Mouse (Mus musculus) midbrain, embryonic 10.5 days (tissue): ENCODE results near the gene Trp73. TPM values are rescaled to one million over a fixed set of nuclear protein-coding genes. Genes with fewer than 3 reads are reported as not detected.

ENCODE experiments used
- DNase-seq: peaks from one replicate; pipeline ENCODE4 v3.0.0-alpha.2; 2017; ENCODE audit warnings: low spot score
- H3K27ac ChIP-seq: fragments of 300-500 bp; sonication (generic); replicated peaks from 2 replicates; pipeline ENCODE4 v1.5.1; 2016; ENCODE audit warnings: mild to moderate bottlenecking
- H3K27me3 ChIP-seq: fragments of 300-500 bp; sonication (generic); 2 replicates; pipeline ENCODE4 v1.6.1; 2016; ENCODE audit warnings: low read depth, mild to moderate bottlenecking; ENCODE audit not compliant: poor library complexity, severe bottlenecking
- H3K36me3 ChIP-seq: fragments of 300-500 bp; sonication (generic); 2 replicates; pipeline ENCODE4 v1.6.1; 2016; ENCODE audit warnings: mild to moderate bottlenecking, moderate library complexity
- H3K4me1 ChIP-seq: fragments of 300-500 bp; sonication (generic); 2 replicates; pipeline ENCODE4 v1.6.1; 2016
- H3K4me3 ChIP-seq: fragments of 300-500 bp; sonication (generic); 2 replicates; pipeline ENCODE4 v1.5.1; 2016; ENCODE audit warnings: mild to moderate bottlenecking, moderate library complexity
- H3K9me3 ChIP-seq: fragments of 300-500 bp; sonication (generic); replicated peaks from 2 replicates; pipeline ENCODE4 v1.6.1; 2016; ENCODE audit warnings: mild to moderate bottlenecking
- WGBS: fragments of 180-500 bp; shearing (Covaris S2); methylation state at CpG from one replicate; pipeline ENCODE4 v1.1.7; 2016; 5-methylcytosine and 5-hydroxymethylcytosine counted together
- polyA plus RNA-seq: library from polyadenylated mRNA; unstranded; fragments of >200 nt; fragmentation: Nextera tagmentation; extraction: Ambion mirVana; gene quantifications from 2 replicates; pipeline ENCODE4 v1.2.1, GENCODE M21; 2016

Trp73 gene
- polyA plus RNA-seq, 1 experiment from 2014 or later = 0.36 TPM

- Histone ChIP-seq H3K9me3 (no peaks in the 10 kb centered on the region), H3K4me1 (peaks cover 40% of the 10 kb centered on the region), H3K4me3 (peak overlapping the region; percentile 63), H3K27me3 (peaks cover 87% of the 10 kb centered on the region), H3K36me3 (no peaks in the 10 kb centered on the region), H3K27ac (peak overlapping the region; percentile 72)
- WGBS = under 1% methylated on average over 53 of the region's 59 CpGs
- no peak for DNase-seq
These were observed 282 bp downstream of the Trp73 start for GRCm38 (mm10) chr4:154139671-154140181.

DNA sequence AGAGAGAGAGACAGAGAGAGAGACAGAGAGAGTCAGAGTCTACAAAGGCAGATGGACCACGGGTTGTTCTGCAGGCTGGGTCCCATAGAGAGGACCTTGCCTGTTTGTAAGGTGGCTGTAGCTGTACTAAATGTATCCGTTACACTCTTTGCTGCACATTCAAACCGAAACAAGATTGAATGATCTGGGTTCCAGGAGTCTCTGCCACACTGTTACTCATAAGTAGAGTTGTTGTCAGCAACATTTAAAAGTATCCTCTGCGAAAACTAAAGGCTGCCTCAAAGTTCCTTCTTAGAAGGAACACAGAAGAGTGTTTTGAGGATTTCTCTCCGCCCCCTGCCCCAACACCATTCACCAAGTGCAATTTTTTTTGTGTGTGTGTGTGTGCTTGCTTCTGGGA lies 2.9 kb downstream of the Trp73 start:
- Histone ChIP-seq H3K27ac (no peak overlapping the region), H3K36me3 (no peaks in the 10 kb centered on the region), H3K4me3 (no peak overlapping the region), H3K4me1 (peaks cover 27% of the 10 kb centered on the region), H3K27me3 (peaks cover 92% of the 10 kb centered on the region), H3K9me3 (no peaks in the 10 kb centered on the region)
- no peak for DNase-seq
- 69% methylated on average over 5 of the region's 5 CpGs for WGBS

DNA sequence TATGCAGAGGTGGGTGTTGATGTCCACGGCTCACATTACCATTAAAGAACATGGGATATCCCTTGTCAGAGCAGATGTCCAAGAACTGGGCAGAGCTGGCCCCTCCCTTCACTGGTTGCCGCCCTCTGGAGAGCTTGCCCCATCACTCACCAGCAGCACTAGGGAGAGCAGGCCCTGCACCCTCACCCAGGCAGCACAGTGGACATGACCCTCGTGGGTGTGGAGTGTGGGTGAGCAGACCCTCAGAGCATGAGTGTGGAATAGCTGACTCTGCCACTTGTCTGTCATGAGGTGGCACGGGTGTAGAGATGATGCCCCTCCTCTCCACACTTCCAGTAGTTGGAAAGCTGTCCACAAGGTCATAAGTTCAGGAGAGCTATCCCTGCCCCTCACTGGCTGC lies 5.2 kb downstream of the Trp73 start:
- H3K27ac ChIP-seq = no peak overlapping the region
- H3K4me1 ChIP-seq = peaks cover 7% of the 10 kb centered on the region
- H3K9me3 ChIP-seq = no peaks in the 10 kb centered on the region
- peaks cover 75% of the 10 kb centered on the region for H3K27me3 ChIP-seq
- 75% methylated on average over 4 of the region's 4 CpGs for whole genome bisulfite sequencing
- no peak overlapping the region for H3K4me3 ChIP-seq
- DNase-seq = no peak
- no peaks in the 10 kb centered on the region for H3K36me3 ChIP-seq

GRCm38 (mm10) chr4:154131894-154132293 lies 8.1 kb downstream of the Trp73 start:
- DNase-seq = no peak
- Histone ChIP-seq H3K27me3 (peaks cover 69% of the 10 kb centered on the region), H3K4me1 (no peaks in the 10 kb centered on the region), H3K27ac (no peak overlapping the region), H3K36me3 (no peaks in the 10 kb centered on the region), H3K9me3 (no peaks in the 10 kb centered on the region), H3K4me3 (no peak overlapping the region)
- 85% methylated on average over 4 of the region's 4 CpGs for WGBS

DNA sequence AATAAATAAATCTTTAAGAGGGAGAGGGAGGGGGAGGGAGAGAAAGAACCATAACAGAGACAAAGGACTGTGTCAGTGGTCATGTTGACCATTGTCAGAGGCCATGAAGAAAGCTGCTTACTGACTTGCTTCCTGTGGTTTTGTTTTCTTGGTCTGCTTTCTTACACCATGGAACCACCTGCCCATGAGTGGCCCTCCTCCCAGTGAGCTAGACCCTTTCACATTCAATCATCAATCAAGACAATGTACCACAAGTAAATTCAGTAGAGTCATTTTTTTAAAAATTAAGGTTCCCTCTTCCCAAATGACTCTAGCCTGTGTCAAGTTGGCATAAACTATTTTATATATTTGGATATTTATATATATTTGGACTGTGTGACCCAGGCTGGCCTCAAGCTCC lies 10.1 kb downstream of the Trp73 start:
- no peaks in the 10 kb centered on the region for H3K36me3 ChIP-seq
- H3K4me1 ChIP-seq = no peaks in the 10 kb centered on the region
- H3K9me3 ChIP-seq = no peaks in the 10 kb centered on the region
- no peak for DNase-seq
- H3K27ac ChIP-seq = no peak overlapping the region
- peaks cover 61% of the 10 kb centered on the region for H3K27me3 ChIP-seq
- no peak overlapping the region for H3K4me3 ChIP-seq

GRCm38 (mm10) chr4:154127273-154127672 lies 12.7 kb downstream of the Trp73 start:
- 82% methylated on average over 3 of the region's 3 CpGs for WGBS
- no peak for DNase-seq
- Histone ChIP-seq H3K4me3 (no peak overlapping the region), H3K4me1 (no peaks in the 10 kb centered on the region), H3K27me3 (peaks cover 67% of the 10 kb centered on the region), H3K36me3 (no peaks in the 10 kb centered on the region), H3K9me3 (no peaks in the 10 kb centered on the region), H3K27ac (no peak overlapping the region)

DNA sequence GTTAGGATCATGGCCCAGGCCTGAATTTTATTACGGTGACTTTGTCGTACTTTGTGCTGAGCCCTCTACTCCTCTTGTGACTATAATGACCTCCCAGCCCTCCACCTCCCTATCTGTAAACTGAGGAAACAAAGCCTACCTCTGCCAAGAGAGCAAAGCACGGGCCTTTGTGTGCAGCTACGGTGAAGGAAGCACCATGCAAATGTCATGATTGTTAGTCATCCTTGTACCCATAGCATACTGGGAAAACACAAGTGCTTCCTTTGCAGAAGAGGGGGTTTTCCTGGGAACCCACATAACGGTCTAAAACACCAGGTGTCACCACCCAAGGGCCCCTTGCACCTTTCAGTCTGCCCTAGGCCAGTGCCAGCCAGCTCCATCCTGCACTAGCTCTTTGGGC lies 14.8 kb downstream of the Trp73 start:
- 76% methylated on average over 5 of the region's 5 CpGs for WGBS
- Histone ChIP-seq H3K4me1 (no peaks in the 10 kb centered on the region), H3K4me3 (no peak overlapping the region), H3K9me3 (no peaks in the 10 kb centered on the region), H3K27ac (no peak overlapping the region), H3K27me3 (peaks cover 81% of the 10 kb centered on the region), H3K36me3 (no peaks in the 10 kb centered on the region)
- no peak for DNase-seq

GRCm38 (mm10) chr4:154123553-154123952 lies 16.5 kb downstream of the Trp73 start:
- Histone ChIP-seq H3K4me1 (peaks cover 9% of the 10 kb centered on the region), H3K27ac (no peak overlapping the region), H3K27me3 (peaks cover 78% of the 10 kb centered on the region), H3K4me3 (no peak overlapping the region), H3K36me3 (no peaks in the 10 kb centered on the region), H3K9me3 (no peaks in the 10 kb centered on the region)
- WGBS = 81% methylated on average over 6 of the region's 6 CpGs
- no peak for DNase-seq

DNA sequence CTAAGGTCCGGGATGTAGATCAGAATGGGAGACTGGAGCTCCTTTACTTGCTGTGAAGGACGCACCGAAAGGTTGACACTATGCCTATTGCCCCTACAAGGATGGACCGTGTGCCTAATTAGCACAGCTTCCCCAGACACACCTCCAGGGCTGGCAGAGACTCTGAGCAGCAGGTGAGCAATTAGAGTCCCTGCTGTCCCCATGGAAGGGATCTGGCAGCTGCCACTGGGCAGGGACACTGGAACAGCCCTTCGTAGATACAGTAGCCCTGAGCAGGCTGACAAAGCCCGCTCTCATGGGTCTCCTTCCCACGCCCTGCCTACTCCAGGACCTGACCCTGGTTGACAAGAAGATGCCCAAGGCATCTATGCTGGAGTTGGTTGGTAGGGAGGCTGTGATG lies 17.6 kb downstream of the Trp73 start:
- no peak for DNase-seq
- Histone ChIP-seq H3K36me3 (no peaks in the 10 kb centered on the region), H3K4me3 (no peak overlapping the region), H3K27ac (no peak overlapping the region), H3K4me1 (peaks cover 13% of the 10 kb centered on the region), H3K27me3 (peaks cover 82% of the 10 kb centered on the region), H3K9me3 (no peaks in the 10 kb centered on the region)
- WGBS = 81% methylated on average over 7 of the region's 7 CpGs

DNA sequence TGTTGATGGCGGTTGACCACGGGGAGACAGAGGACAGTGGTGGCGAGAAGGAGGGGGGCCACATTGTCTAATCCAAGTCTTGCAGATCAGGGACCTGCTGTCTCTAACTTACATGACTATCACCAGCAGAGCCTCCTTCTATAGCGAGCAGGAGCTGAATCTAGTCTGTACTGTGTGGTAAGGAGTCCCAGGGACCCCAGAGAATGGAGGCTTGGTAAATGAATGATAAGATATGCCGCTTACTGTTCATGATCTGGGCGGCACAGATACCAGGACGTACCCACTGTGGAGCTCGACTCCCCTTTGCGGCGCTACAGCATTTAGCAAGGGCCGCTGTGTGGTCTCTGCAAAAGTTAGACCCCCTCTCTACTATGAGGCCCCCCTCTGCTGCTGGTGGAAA lies 18.2 kb downstream of the Trp73 start:
- Histone ChIP-seq H3K9me3 (no peaks in the 10 kb centered on the region), H3K36me3 (no peaks in the 10 kb centered on the region), H3K4me1 (peaks cover 13% of the 10 kb centered on the region), H3K4me3 (no peak overlapping the region), H3K27me3 (peaks cover 81% of the 10 kb centered on the region), H3K27ac (no peak overlapping the region)
- DNase-seq = no peak
- WGBS = 80% methylated on average over 11 of the region's 11 CpGs

- H3K4me3 ChIP-seq = no peak overlapping the region
- H3K27ac ChIP-seq = no peak overlapping the region
- H3K27me3 ChIP-seq = peaks cover 88% of the 10 kb centered on the region
- H3K36me3 ChIP-seq = no peaks in the 10 kb centered on the region
- 87% methylated on average over 9 of the region's 9 CpGs for WGBS
- DNase-seq = no peak
- H3K9me3 ChIP-seq = no peaks in the 10 kb centered on the region
- H3K4me1 ChIP-seq = peaks cover 19% of the 10 kb centered on the region
These were observed 20.8 kb downstream of the Trp73 start for GRCm38 (mm10) chr4:154119208-154119607.

DNA sequence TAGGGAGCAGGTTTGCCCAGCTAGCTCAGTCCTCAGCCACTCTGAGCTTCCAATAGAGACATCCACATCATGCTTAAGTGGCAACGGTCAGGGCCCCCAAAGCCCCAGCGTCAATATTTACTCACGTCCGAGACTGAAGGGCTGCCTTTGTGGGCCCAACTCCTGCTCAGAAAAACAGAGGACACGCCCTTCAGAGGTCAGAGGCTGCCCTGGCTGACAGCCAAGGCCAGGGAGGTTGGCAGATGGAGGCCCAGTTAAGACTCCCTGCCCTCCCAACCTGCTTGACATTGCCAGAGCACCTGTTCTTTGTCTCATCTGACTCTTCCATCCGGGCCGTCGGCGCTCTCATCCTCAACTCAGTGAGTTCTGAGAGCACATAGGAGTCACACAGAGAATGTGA lies 21.2 kb downstream of the Trp73 start:
- peaks cover 88% of the 10 kb centered on the region for H3K27me3 ChIP-seq
- DNase-seq = peak; percentile 40
- no peaks in the 10 kb centered on the region for H3K9me3 ChIP-seq
- 67% methylated on average over 9 of the region's 9 CpGs for WGBS
- peaks cover 19% of the 10 kb centered on the region for H3K4me1 ChIP-seq
- H3K4me3 ChIP-seq = no peak overlapping the region
- H3K27ac ChIP-seq = no peak overlapping the region
- H3K36me3 ChIP-seq = no peaks in the 10 kb centered on the region

DNA sequence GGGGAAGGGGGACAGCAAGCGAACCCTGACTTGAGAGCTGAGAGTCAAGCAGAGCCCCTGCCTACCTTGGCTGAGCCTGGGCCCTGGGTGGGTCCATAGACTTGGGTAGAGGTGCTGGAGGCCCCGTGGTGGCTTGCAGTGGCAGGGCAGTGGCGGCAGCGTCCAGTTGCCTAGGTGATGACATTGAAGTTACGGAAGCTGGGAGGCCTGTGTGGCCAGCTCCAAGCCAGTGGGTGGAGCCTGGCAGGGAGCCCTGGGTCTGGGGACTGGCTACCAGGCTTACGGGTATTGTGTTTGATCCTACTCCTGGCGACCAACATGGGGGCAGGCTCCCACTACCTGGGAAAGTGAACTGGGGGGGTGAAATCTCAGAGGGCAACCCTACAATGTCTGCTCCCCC lies 23.6 kb downstream of the Trp73 start:
- 65% methylated on average over 7 of the region's 7 CpGs for WGBS
- no peaks in the 10 kb centered on the region for H3K9me3 ChIP-seq
- no peak overlapping the region for H3K4me3 ChIP-seq
- H3K4me1 ChIP-seq = peaks cover 19% of the 10 kb centered on the region
- H3K27me3 ChIP-seq = peaks cover 78% of the 10 kb centered on the region
- DNase-seq = no peak
- no peaks in the 10 kb centered on the region for H3K36me3 ChIP-seq
- H3K27ac ChIP-seq = no peak overlapping the region

GRCm38 (mm10) chr4:154109850-154110243 lies 30.2 kb downstream of the Trp73 start:
- DNase-seq = no peak
- H3K4me3 ChIP-seq = no peak overlapping the region
- no peak overlapping the region for H3K27ac ChIP-seq
- peaks cover 72% of the 10 kb centered on the region for H3K27me3 ChIP-seq
- H3K4me1 ChIP-seq = peaks cover 10% of the 10 kb centered on the region
- no peaks in the 10 kb centered on the region for H3K36me3 ChIP-seq
- H3K9me3 ChIP-seq = no peaks in the 10 kb centered on the region
- 84% methylated on average over 11 of the region's 11 CpGs for WGBS
